Comparison of ENCODE assay signal across 10 mouse cellular contexts in the genomic region with DNA sequence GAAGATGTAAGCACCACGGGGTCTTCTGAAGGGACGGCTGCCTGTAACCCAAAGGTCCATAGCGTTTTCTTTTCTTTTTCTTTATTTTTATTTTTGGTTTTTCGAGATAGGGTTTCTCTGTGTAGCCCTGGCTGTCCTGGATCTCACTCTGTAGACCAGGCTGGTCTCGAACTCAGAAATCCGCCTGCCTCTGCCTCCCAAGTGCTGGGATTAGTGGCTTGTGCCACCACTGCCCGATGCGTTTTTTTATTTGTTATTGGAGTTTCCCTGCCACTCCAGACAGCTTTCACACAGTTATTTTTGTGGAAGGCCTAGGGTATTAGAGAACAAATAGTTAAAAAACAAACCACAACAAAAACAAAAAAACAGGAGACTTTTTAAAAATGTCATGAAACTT. TPM values are rescaled to one million over a fixed set of nuclear protein-coding genes. Genes with fewer than 3 reads are reported as not detected.
A peak's percentile ranks its signal among the peaks of the same experiment; 100 is the strongest.
DNase-seq lines count a peak whose midpoint lies in the region; ATAC-seq and TF ChIP-seq lines count a peak whose summit lies in the region.
"Not testable (repeated sequence)": the region's sequence is repeated elsewhere in the genome, so short reads cannot be mapped to it uniquely, and the experiment has no call there.
"Had no signal": no experiment of that assay in that cellular context is flagged by ENCODE, and none has a peak within 500 bp of the region (broad histone marks: within the 10 kb centered on the region; RNA-seq: fewer than 3 reads in every experiment).

No protein-coding gene starts in this region.

- H3K4me1 ChIP-seq in embryonic facial prominence, embryonic 10.5 days: peaks cover 28% of the 10 kb centered on the region
- H3K4me1 ChIP-seq in forebrain, embryonic 15.5 days: peaks cover 34% of the 10 kb centered on the region
- peaks cover 12% of the 10 kb centered on the region for H3K4me1 ChIP-seq in heart, postnatal 0 days (ENCODE audit: control insufficient read depth, insufficient read depth)
- peaks cover 30% of the 10 kb centered on the region for H3K4me1 ChIP-seq in kidney, adult 2 months (ENCODE audit: control insufficient read depth, insufficient read depth, low read length)
- peaks cover 19% of the 10 kb centered on the region for H3K4me1 ChIP-seq in liver, adult 2 months (ENCODE audit: control insufficient read depth, insufficient read depth, low read length)
- H3K4me1 ChIP-seq in neural tube, embryonic 13.5 days (replicated peaks): peaks cover 36% of the 10 kb centered on the region

- not testable (repeated sequence) for H3K79me2 ChIP-seq in liver, adult 2 months (ENCODE audit: control insufficient read depth, insufficient read depth, low read length)
- peaks cover 23% of the 10 kb centered on the region; the same call in 1 of the 2 replicates for H3K79me2 ChIP-seq in macrophage (ENCODE audit: inconsistent target)

- H3K27me3 ChIP-seq in embryonic facial prominence, embryonic 10.5 days (replicated peaks; ENCODE audit: low read depth, poor library complexity, severe bottlenecking); forebrain, embryonic 15.5 days; heart, postnatal 0 days (ENCODE audit: control insufficient read depth, insufficient read depth, low read length); kidney, adult 2 months (replicated peaks; ENCODE audit: control insufficient read depth, insufficient read depth, low read length); liver, adult 2 months (ENCODE audit: control insufficient read depth, insufficient read depth, low read length); neural tube, embryonic 13.5 days: not testable (repeated sequence)

- H3K9me3 ChIP-seq in embryonic facial prominence, embryonic 10.5 days; forebrain, embryonic 15.5 days; heart, postnatal 0 days (replicated peaks; ENCODE audit: control insufficient read depth, low read length); neural tube, embryonic 13.5 days: not testable (repeated sequence)

- peak overlapping the region; percentile 50 for H3K9ac ChIP-seq in forebrain, embryonic 15.5 days (replicated peaks)
- H3K9ac ChIP-seq in heart, postnatal 0 days (replicated peaks; ENCODE audit: low read depth, low read length): peak overlapping the region; percentile 26; the same call in 1 of the 2 replicates
- H3K9ac ChIP-seq in liver, adult 2 months (ENCODE audit: low read depth, low read length): peak overlapping the region; percentile 57
- peak overlapping the region; percentile 70 for H3K9ac ChIP-seq in neural tube, embryonic 13.5 days

- not testable (repeated sequence) for TF ChIP-seq CTCF in heart, postnatal 0 days (IDR thresholded peaks at IDR 0.05; ENCODE audit: low read depth); kidney, adult 2 months (conservative IDR thresholded peaks at IDR 0.05; ENCODE audit: insufficient read depth, insufficient read length, low read depth, low read length); liver, adult 2 months (IDR thresholded peaks at IDR 0.05; ENCODE audit: low read depth, low read length)

- TF ChIP-seq POLR2A in kidney, adult 2 months (IDR thresholded peaks at IDR 0.05; ENCODE audit: low read depth, low read length); liver, adult 2 months (IDR thresholded peaks at IDR 0.05; ENCODE audit: extremely low read depth, insufficient read depth, low read length): not testable (repeated sequence)

- H3K27ac ChIP-seq in embryonic facial prominence, embryonic 10.5 days (replicated peaks): peak overlapping the region; percentile 96
- peak overlapping the region; percentile 97 for H3K27ac ChIP-seq in forebrain, embryonic 15.5 days (replicated peaks)
- H3K27ac ChIP-seq in heart, postnatal 0 days (ENCODE audit: low read depth): peak overlapping the region; percentile 66
- H3K27ac ChIP-seq in kidney, adult 2 months (ENCODE audit: insufficient read depth, low read depth, low read length): peak overlapping the region; percentile 88
- H3K27ac ChIP-seq in liver, adult 2 months (replicated peaks; ENCODE audit: insufficient read depth, low read depth, low read length): peak overlapping the region; percentile 53
- H3K27ac ChIP-seq in macrophage: peak overlapping the region; percentile 2; the same call in 1 of the 2 replicates
- H3K27ac ChIP-seq in neural tube, embryonic 13.5 days (replicated peaks): peak overlapping the region; percentile 79

- ATAC-seq in forebrain, embryonic 15.5 days (replicated peaks); heart, postnatal 0 days (ENCODE audit: insufficient read depth, low read depth); neural tube, embryonic 13.5 days (ENCODE audit: low read depth): not testable (repeated sequence)

- peak overlapping the region; percentile 52 for H3K4me2 ChIP-seq in forebrain, embryonic 15.5 days (replicated peaks)
- peak overlapping the region; percentile 60 for H3K4me2 ChIP-seq in heart, postnatal 0 days (ENCODE audit: low read depth, low read length)
- peak overlapping the region; percentile 79 for H3K4me2 ChIP-seq in neural tube, embryonic 13.5 days

- WGBS in embryonic facial prominence, embryonic 10.5 days: 27% methylated on average over 8 of the region's 8 CpGs
- 22% methylated on average over 8 of the region's 8 CpGs for WGBS in forebrain, embryonic 15.5 days
- WGBS in heart, postnatal 0 days: 19% methylated on average over 8 of the region's 8 CpGs
- 14% methylated on average over 8 of the region's 8 CpGs for WGBS in kidney, adult 2 months
- 10% methylated on average over 8 of the region's 8 CpGs for WGBS in liver, adult 2 months
- 9% methylated on average over 8 of the region's 8 CpGs for WGBS in macrophage (ENCODE audit: missing documents)
- 30% methylated on average over 8 of the region's 8 CpGs for WGBS in neural tube, embryonic 13.5 days

- DNase-seq in embryonic facial prominence, embryonic 10.5 days (ENCODE audit: low spot score); heart, postnatal 0 days (ENCODE audit: low spot score); kidney, adult 2 months; liver, adult 2 months (ENCODE audit: extremely low read depth, low read depth, low spot score): not testable (repeated sequence)

- TF ChIP-seq EP300 in heart, postnatal 0 days (IDR thresholded peaks at IDR 0.05; ENCODE audit: low read depth): not testable (repeated sequence)

- H3K4me3 ChIP-seq in embryonic facial prominence, embryonic 10.5 days: peak overlapping the region; percentile 95
- H3K4me3 ChIP-seq in forebrain, embryonic 15.5 days: peak overlapping the region; percentile 77
- H3K4me3 ChIP-seq in heart, postnatal 0 days (ENCODE audit: low read depth, low read length): peak overlapping the region; percentile 95
- H3K4me3 ChIP-seq in kidney, adult 2 months (ENCODE audit: insufficient read depth, low read depth, low read length): peak overlapping the region; percentile 64
- peak overlapping the region; percentile 50 for H3K4me3 ChIP-seq in liver, adult 2 months (ENCODE audit: insufficient read depth, low read depth, low read length)
- peak overlapping the region; percentile 58 for H3K4me3 ChIP-seq in macrophage (ENCODE audit: inconsistent target)
- peak overlapping the region; percentile 84 for H3K4me3 ChIP-seq in neural tube, embryonic 13.5 days

- peaks cover 25% of the 10 kb centered on the region for H3K36me3 ChIP-seq in embryonic facial prominence, embryonic 10.5 days (replicated peaks)
- not testable (repeated sequence) for H3K36me3 ChIP-seq in forebrain, embryonic 15.5 days; kidney, adult 2 months (ENCODE audit: control insufficient read depth, insufficient read depth, low read length); liver, adult 2 months (ENCODE audit: control insufficient read depth, insufficient read depth, low read length); macrophage (ENCODE audit: inconsistent target)
- peaks cover 20% of the 10 kb centered on the region for H3K36me3 ChIP-seq in heart, postnatal 0 days (replicated peaks; ENCODE audit: control insufficient read depth, insufficient read depth, low read length)
- H3K36me3 ChIP-seq in neural tube, embryonic 13.5 days: peaks cover 16% of the 10 kb centered on the region

RNA-seq across cellular contexts. Expression of a gene that starts 0.5 kb away (rescaled TPM):
- polyA plus RNA-seq in embryonic facial prominence, embryonic 10.5 days (2016; fragmentation: Nextera tagmentation; extraction: Ambion mirVana): 23.4 and 26.9 TPM in 2 replicates
- polyA plus RNA-seq in forebrain, embryonic 15.5 days (2015; fragmentation: Nextera tagmentation; extraction: Ambion mirVana): 43.2 and 45.2 TPM in 2 replicates
- total RNA-seq in heart, postnatal 0 days (2014; rRNA removed; ENCODE audit: low replicate concordance): 25.5 and 28.2 TPM in 2 replicates
- polyA plus RNA-seq in heart, postnatal 0 days (2015; fragmentation: Nextera tagmentation; extraction: Ambion mirVana): 8.0 and 9.6 TPM in 2 replicates
- 36.1 and 50.2 TPM in 2 replicates for polyA plus RNA-seq in kidney, adult 2 months (2012; rRNA removed)
- 24.3 and 28.8 TPM in 2 replicates for total RNA-seq in liver, adult 2 months (2014; rRNA removed)
- 21.3 and 32.4 TPM in 2 replicates for polyA plus RNA-seq in liver, adult 2 months (2012; rRNA removed)
- 100 to 1,000 TPM in 3 of 26 experiments, 10 to 100 TPM in 23; 27.0 to 113 (median 71.3) TPM for total RNA-seq in macrophage (2018; cell fraction: chromatin; rRNA removed)
- 10 to 100 TPM in 2 of 26 experiments, 1 to 10 TPM in 24; 2.5 to 12.8 (median 6.6) TPM for total RNA-seq in macrophage (2018; cell fraction: cytosol; rRNA removed)
- 10 to 100 TPM; 13.2 to 79.4 (median 38.5) TPM for total RNA-seq in macrophage (2018; cell fraction: nucleus; rRNA removed)
- 3.7 to 9.6 TPM (median 5.5 TPM) in 3 replicates for polyA plus RNA-seq in macrophage (2018)
- polyA plus RNA-seq in neural tube, embryonic 13.5 days (2015; fragmentation: Nextera tagmentation; extraction: Ambion mirVana): 34.9 and 39.0 TPM in 2 replicates

RNA-seq across cellular contexts. Expression of a gene that starts 15.9 kb away (rescaled TPM):
- polyA plus RNA-seq in embryonic facial prominence, embryonic 10.5 days (2016; fragmentation: Nextera tagmentation; extraction: Ambion mirVana): 2,343 and 2,408 TPM in 2 replicates
- 1,138 and 1,204 TPM in 2 replicates for polyA plus RNA-seq in forebrain, embryonic 15.5 days (2015; fragmentation: Nextera tagmentation; extraction: Ambion mirVana)
- 2,330 and 2,912 TPM in 2 replicates for total RNA-seq in heart, postnatal 0 days (2014; rRNA removed; ENCODE audit: low replicate concordance)
- polyA plus RNA-seq in heart, postnatal 0 days (2015; fragmentation: Nextera tagmentation; extraction: Ambion mirVana): 608 and 611 TPM in 2 replicates
- 488 and 540 TPM in 2 replicates for polyA plus RNA-seq in kidney, adult 2 months (2012; rRNA removed)
- total RNA-seq in liver, adult 2 months (2014; rRNA removed): 49.9 and 99.4 TPM in 2 replicates
- 151 and 183 TPM in 2 replicates for polyA plus RNA-seq in liver, adult 2 months (2012; rRNA removed)
- total RNA-seq in macrophage (2018; cell fraction: chromatin; rRNA removed): 100 to 1,000 TPM in 1 of 26 experiments, 10 to 100 TPM in 25; 26.7 to 113 (median 46.1) TPM
- total RNA-seq in macrophage (2018; cell fraction: cytosol; rRNA removed): 100 to 1,000 TPM; 295 to 861 (median 494) TPM
- 100 to 1,000 TPM in 19 of 26 experiments, 10 to 100 TPM in 7; 59.3 to 433 (median 153) TPM for total RNA-seq in macrophage (2018; cell fraction: nucleus; rRNA removed)
- polyA plus RNA-seq in macrophage (2018): 371 to 1,063 TPM (median 789 TPM) in 3 replicates
- 1,062 and 1,121 TPM in 2 replicates for polyA plus RNA-seq in neural tube, embryonic 13.5 days (2015; fragmentation: Nextera tagmentation; extraction: Ambion mirVana)

RNA-seq across cellular contexts. Expression of a gene that starts 20.2 kb away (rescaled TPM):
- 0.31 and 0.34 TPM in 2 replicates for polyA plus RNA-seq in embryonic facial prominence, embryonic 10.5 days (2016; fragmentation: Nextera tagmentation; extraction: Ambion mirVana)
- 0.52 and 0.68 TPM in 2 replicates for polyA plus RNA-seq in forebrain, embryonic 15.5 days (2015; fragmentation: Nextera tagmentation; extraction: Ambion mirVana)
- 4.4 and 4.8 TPM in 2 replicates for total RNA-seq in heart, postnatal 0 days (2014; rRNA removed; ENCODE audit: low replicate concordance)
- polyA plus RNA-seq in heart, postnatal 0 days (2015; fragmentation: Nextera tagmentation; extraction: Ambion mirVana): 1.7 TPM in 2 replicates
- 1.2 and 1.5 TPM in 2 replicates for polyA plus RNA-seq in kidney, adult 2 months (2012; rRNA removed)
- total RNA-seq in liver, adult 2 months (2014; rRNA removed): under 0.01 and 0.13 TPM in 2 replicates
- 0.18 and 0.45 TPM in 2 replicates for polyA plus RNA-seq in liver, adult 2 months (2012; rRNA removed)
- under 1 TPM in 15 of 26 experiments, not detected in 11; 0.18 to 0.97 (median 0.51) TPM for total RNA-seq in macrophage (2018; cell fraction: chromatin; rRNA removed)
- under 1 TPM in 6 of 26 experiments, not detected in 20; 0.03 to 0.05 (median 0.04) TPM for total RNA-seq in macrophage (2018; cell fraction: cytosol; rRNA removed)
- 1 to 10 TPM in 2 of 26 experiments, under 1 TPM in 15, not detected in 9; 0.12 to 1.4 (median 0.24) TPM for total RNA-seq in macrophage (2018; cell fraction: nucleus; rRNA removed)
- not detected in 3 replicates for polyA plus RNA-seq in macrophage (2018)
- 3.1 and 4.3 TPM in 2 replicates for polyA plus RNA-seq in neural tube, embryonic 13.5 days (2015; fragmentation: Nextera tagmentation; extraction: Ambion mirVana)
- total RNA-seq: megakaryocyte progenitor cell, adult 5-6 weeks had no signal

RNA-seq across cellular contexts. Expression of a gene that starts 24.2 kb away (rescaled TPM):
- polyA plus RNA-seq in embryonic facial prominence, embryonic 10.5 days (2016; fragmentation: Nextera tagmentation; extraction: Ambion mirVana): 29.2 and 29.5 TPM in 2 replicates
- 42.7 and 46.4 TPM in 2 replicates for polyA plus RNA-seq in forebrain, embryonic 15.5 days (2015; fragmentation: Nextera tagmentation; extraction: Ambion mirVana)
- total RNA-seq in heart, postnatal 0 days (2014; rRNA removed; ENCODE audit: low replicate concordance): 7.5 and 12.6 TPM in 2 replicates
- 4.0 and 4.1 TPM in 2 replicates for polyA plus RNA-seq in heart, postnatal 0 days (2015; fragmentation: Nextera tagmentation; extraction: Ambion mirVana)
- polyA plus RNA-seq in kidney, adult 2 months (2012; rRNA removed): 6.4 and 7.1 TPM in 2 replicates
- total RNA-seq in liver, adult 2 months (2014; rRNA removed): 0.94 and 1.8 TPM in 2 replicates
- 0.35 and 0.37 TPM in 2 replicates for polyA plus RNA-seq in liver, adult 2 months (2012; rRNA removed)
- 1 to 10 TPM in 20 of 26 experiments, under 1 TPM in 2, not detected in 4; 0.37 to 8.0 (median 2.5) TPM for total RNA-seq in macrophage (2018; cell fraction: chromatin; rRNA removed)
- total RNA-seq in macrophage (2018; cell fraction: cytosol; rRNA removed): 1 to 10 TPM in 21 of 26 experiments, under 1 TPM in 5; 0.51 to 2.0 (median 1.3) TPM
- total RNA-seq in macrophage (2018; cell fraction: nucleus; rRNA removed): 1 to 10 TPM in 18 of 26 experiments, under 1 TPM in 5, not detected in 3; 0.56 to 4.5 (median 2.0) TPM
- 0.52 to 3.0 TPM (median 2.4 TPM) in 3 replicates for polyA plus RNA-seq in macrophage (2018)
- 27.8 and 33.3 TPM in 2 replicates for polyA plus RNA-seq in neural tube, embryonic 13.5 days (2015; fragmentation: Nextera tagmentation; extraction: Ambion mirVana)

RNA-seq across cellular contexts. Expression of a gene that starts 34.9 kb away (rescaled TPM):
- polyA plus RNA-seq in embryonic facial prominence, embryonic 10.5 days (2016; fragmentation: Nextera tagmentation; extraction: Ambion mirVana): not detected in 2 replicates
- not detected in 2 replicates for polyA plus RNA-seq in forebrain, embryonic 15.5 days (2015; fragmentation: Nextera tagmentation; extraction: Ambion mirVana)
- total RNA-seq in heart, postnatal 0 days (2014; rRNA removed; ENCODE audit: low replicate concordance): 78.3 and 158 TPM in 2 replicates
- not detected in 2 replicates for polyA plus RNA-seq in heart, postnatal 0 days (2015; fragmentation: Nextera tagmentation; extraction: Ambion mirVana)
- polyA plus RNA-seq in kidney, adult 2 months (2012; rRNA removed): 12.0 TPM in 1 of 2 replicates, not detected in the other
- total RNA-seq in liver, adult 2 months (2014; rRNA removed): not detected in 2 replicates
- 2.9 and 3.1 TPM in 2 replicates for polyA plus RNA-seq in liver, adult 2 months (2012; rRNA removed)
- total RNA-seq in macrophage (2018; cell fraction: chromatin; rRNA removed): 1 to 10 TPM in 2 of 26 experiments, not detected in 24; 1.0 to 1.4 TPM
- total RNA-seq in macrophage (2018; cell fraction: cytosol; rRNA removed): not detected
- total RNA-seq in macrophage (2018; cell fraction: nucleus; rRNA removed): not detected
- polyA plus RNA-seq in macrophage (2018): 0.27 TPM in 1 of 3 replicates, not detected in the others
- polyA plus RNA-seq in neural tube, embryonic 13.5 days (2015; fragmentation: Nextera tagmentation; extraction: Ambion mirVana): not detected in 2 replicates
- total RNA-seq: gastrocnemius, postnatal 36 days; left cerebral cortex, postnatal 10 days had no signal

Comparison
In these comparisons a context has a peak if more than half of its experiments do, and no peak if none do; other contexts are left out.
1. H3K27ac ChIP-seq: peak in every context shown above with its lines; median percentile 97 in forebrain, embryonic 15.5 days; 96 in embryonic facial prominence, embryonic 10.5 days; 88 in kidney, adult 2 months; 79 in neural tube, embryonic 13.5 days; 66 in heart, postnatal 0 days; 53 in liver, adult 2 months; 2 in macrophage.